Mouse (Mus musculus) urinary bladder, adult 18-20 months (tissue): ENCODE measurements around the gene Mb21d2.

Experiments used
- DNase-seq, 2 experiments: peaks; one replicate each; pipeline ENCODE4 v3.0.0; 2022; ENCODE audit warnings: low spot score in 2 of 2, mixed read lengths in 2 of 2

Mb21d2 gene

GRCm38 (mm10) chr16:28863616-28864015, 65.9 kb downstream of the Mb21d2 start:
- no peak for DNase-seq

- DNase-seq: no peak
These were observed 67.4 kb downstream of the Mb21d2 start for GRCm38 (mm10) chr16:28862093-28862492.

GRCm38 (mm10) chr16:28859678-28860077, 69.8 kb downstream of the Mb21d2 start:
- no peak for DNase-seq

- no peak for DNase-seq
These were observed 70.5 kb downstream of the Mb21d2 start for GRCm38 (mm10) chr16:28859009-28859288.

GRCm38 (mm10) chr16:28858210-28859008, 71.1 kb downstream of the Mb21d2 start:
- DNase-seq: no peak

GRCm38 (mm10) chr16:28851409-28851821, 78.1 kb downstream of the Mb21d2 start:
- no peak for DNase-seq

GRCm38 (mm10) chr16:28850881-28851280, 78.6 kb downstream of the Mb21d2 start:
- DNase-seq: no peak

GRCm38 (mm10) chr16:28846123-28846522, 83.3 kb downstream of the Mb21d2 start:
- DNase-seq: no peak

GRCm38 (mm10) chr16:28845336-28845735, 84.1 kb downstream of the Mb21d2 start:
- no peak for DNase-seq

- DNase-seq: no peak
These were observed 88.4 kb downstream of the Mb21d2 start for GRCm38 (mm10) chr16:28841102-28841501.

GRCm38 (mm10) chr16:28840075-28840974, 89.1 kb downstream of the Mb21d2 start:
- peak; percentile 26 to 36 for DNase-seq

- no peak for DNase-seq
These were observed 89.9 kb downstream of the Mb21d2 start for GRCm38 (mm10) chr16:28839575-28839974.

- DNase-seq: peak in 1 of 2 experiments; percentile 31
These were observed 91.5 kb downstream of the Mb21d2 start for GRCm38 (mm10) chr16:28838016-28838415.

- no peak for DNase-seq
These were observed 97.3 kb downstream of the Mb21d2 start for GRCm38 (mm10) chr16:28832085-28832635.

- no peak for DNase-seq
These were observed 100.1 kb downstream of the Mb21d2 start for GRCm38 (mm10) chr16:28829263-28829955.

GRCm38 (mm10) chr16:28824781-28825180, 104.7 kb downstream of the Mb21d2 start:
- no peak for DNase-seq

GRCm38 (mm10) chr16:28821774-28822173, 107.7 kb downstream of the Mb21d2 start:
- no peak for DNase-seq

GRCm38 (mm10) chr16:28818749-28819285, 110.7 kb downstream of the Mb21d2 start:
- no peak for DNase-seq

- DNase-seq: no peak
These were observed 116.2 kb downstream of the Mb21d2 start for GRCm38 (mm10) chr16:28813290-28813689.

- DNase-seq: no peak
These were observed 120.4 kb downstream of the Mb21d2 start for GRCm38 (mm10) chr16:28809089-28809488.

- DNase-seq: peak in 1 of 2 experiments; percentile 15
These were observed 136.4 kb downstream of the Mb21d2 start for GRCm38 (mm10) chr16:28793115-28793514.
